Mouse (Mus musculus) limb, embryonic 11.5 days (tissue): ENCODE data around the gene Map3k7. TPM values are rescaled to one million over a fixed set of nuclear protein-coding genes. Genes with fewer than 3 reads are reported as not detected.
"Not testable (repeated sequence)": the region's sequence is repeated elsewhere in the genome, so short reads cannot be mapped to it uniquely, and the experiment has no call there.

Experiments used
- ATAC-seq: fragments of 200-750 bp; cut with Nextera tagmentation; 2 replicates; pipeline ENCODE4 v1.8.0; 2017; ENCODE audit warnings: low read depth; ENCODE audit not compliant: insufficient number of reproducible peaks, low FRiP score, low TSS enrichment
- DNase-seq: peaks from one replicate; pipeline ENCODE4 v3.0.0-alpha.2; 2015; ENCODE audit warnings: low spot score
- H3K27ac ChIP-seq: fragments of 300-500 bp; sonication (generic); replicated peaks from 2 replicates; pipeline ENCODE4 v1.5.1; 2014; ENCODE audit warnings: low read depth, mild to moderate bottlenecking, low read length
- H3K27me3 ChIP-seq: fragments of 300-500 bp; sonication (generic); 2 replicates; pipeline ENCODE4 v1.6.1; 2014; ENCODE audit warnings: mild to moderate bottlenecking, low read length, mixed read lengths; ENCODE audit not compliant: control insufficient read depth, insufficient read depth
- H3K36me3 ChIP-seq: fragments of 300-500 bp; sonication (generic); 2 replicates; pipeline ENCODE4 v1.6.1; 2014; ENCODE audit warnings: mild to moderate bottlenecking, low read length, moderate library complexity, mixed read lengths; ENCODE audit not compliant: control insufficient read depth, insufficient read depth
- H3K4me1 ChIP-seq: fragments of 300-500 bp; sonication (generic); 2 replicates; pipeline ENCODE4 v1.6.1; 2014; ENCODE audit warnings: low read length, mixed read lengths; ENCODE audit not compliant: control insufficient read depth, insufficient read depth
- H3K4me2 ChIP-seq: fragments of 300-500 bp; sonication (generic); 2 replicates; pipeline ENCODE4 v1.6.1; 2014; ENCODE audit warnings: low read depth, mild to moderate bottlenecking, moderate library complexity; ENCODE audit not compliant: severe bottlenecking
- H3K4me3 ChIP-seq: fragments of 300-500 bp; sonication (generic); 2 replicates; pipeline ENCODE4 v1.5.1; 2014; ENCODE audit warnings: low read depth, low read length
- H3K9ac ChIP-seq: fragments of 300-500 bp; sonication (generic); 2 replicates; pipeline ENCODE4 v1.6.1; 2014; ENCODE audit warnings: mild to moderate bottlenecking, low read length
- H3K9me3 ChIP-seq: fragments of 300-500 bp; sonication (generic); 2 replicates; pipeline ENCODE4 v1.6.1; 2016; ENCODE audit warnings: low read length; ENCODE audit not compliant: control insufficient read depth
- WGBS: fragments of 180-500 bp; shearing (Covaris S2); extraction: QIAGEN DNeasy Blood & Tissue Kit; methylation state at CpG from one replicate; pipeline ENCODE4 v1.1.7; 2014; 5-methylcytosine and 5-hydroxymethylcytosine counted together
- polyA plus RNA-seq: library from polyadenylated mRNA; unstranded; fragments of >200 nt; fragmentation: Nextera tagmentation; extraction: Ambion mirVana; gene quantifications from 2 replicates; pipeline ENCODE4 v1.2.1, GENCODE M21; 2014

The Map3k7 gene
- polyA plus RNA-seq, 1 experiment from 2014 or later, result 55.1 TPM

DNA sequence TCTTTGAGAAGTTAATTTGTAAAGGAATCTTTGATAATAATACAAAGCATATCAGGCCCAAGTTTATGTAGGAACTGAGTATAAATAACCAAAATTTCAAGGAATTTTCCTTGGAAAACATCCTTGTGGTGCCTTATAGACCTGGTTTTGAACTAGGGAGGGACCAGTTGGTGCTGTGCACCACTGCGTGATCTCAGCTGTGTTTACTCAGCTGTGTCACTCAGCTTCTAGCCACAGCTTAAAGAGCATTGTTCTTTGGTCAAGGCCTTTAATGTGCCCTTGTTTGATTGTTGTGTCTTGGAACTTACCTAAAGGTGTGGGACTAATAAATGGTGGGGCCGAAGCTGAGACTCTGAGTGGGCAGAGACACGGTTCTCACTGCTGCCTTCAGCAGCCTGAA lies 43.3 kb downstream of the Map3k7 start:
- peaks cover 16% of the 10 kb centered on the region; the same call in 1 of the 2 replicates for H3K36me3 ChIP-seq
- no peak for ATAC-seq
- no peaks in the 10 kb centered on the region for H3K4me1 ChIP-seq
- no peak overlapping the region for H3K4me3 ChIP-seq
- WGBS, result 70% methylated on average over 3 of the region's 3 CpGs
- H3K27me3 ChIP-seq, result no peaks in the 10 kb centered on the region
- H3K27ac ChIP-seq, result no peak overlapping the region
- H3K9me3 ChIP-seq, result no peaks in the 10 kb centered on the region
- no peak overlapping the region for H3K4me2 ChIP-seq
- H3K9ac ChIP-seq, result no peak overlapping the region
- DNase-seq, result no peak

DNA sequence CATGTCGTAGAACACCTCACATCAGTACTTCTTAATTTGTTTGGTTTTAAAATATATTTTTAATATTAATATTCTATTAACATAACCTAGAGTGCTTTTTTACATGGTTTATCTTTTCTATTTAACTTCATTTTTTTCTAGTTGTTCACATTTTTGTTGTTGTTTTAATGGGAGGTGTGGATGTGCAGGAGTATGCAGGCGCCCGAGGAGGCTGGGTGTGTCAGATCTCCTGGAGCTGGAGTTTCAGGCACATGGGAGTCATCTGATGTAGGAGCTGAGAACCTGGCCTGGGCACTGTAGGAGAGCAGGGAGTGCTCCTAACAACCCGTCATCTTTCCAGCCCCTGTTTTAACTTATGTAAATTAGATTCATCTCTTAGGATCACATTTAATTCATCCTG lies 44.2 kb downstream of the Map3k7 start:
- Histone ChIP-seq H3K4me1 (no peaks in the 10 kb centered on the region), H3K4me3 (no peak overlapping the region), H3K9me3 (no peaks in the 10 kb centered on the region), H3K9ac (no peak overlapping the region), H3K4me2 (no peak overlapping the region), H3K27me3 (no peaks in the 10 kb centered on the region), H3K27ac (no peak overlapping the region), H3K36me3 (peaks cover 18% of the 10 kb centered on the region; the same call in 1 of the 2 replicates)
- DNase-seq (no peak), ATAC-seq (no peak)
- 81% methylated on average over 4 of the region's 4 CpGs for WGBS

DNA sequence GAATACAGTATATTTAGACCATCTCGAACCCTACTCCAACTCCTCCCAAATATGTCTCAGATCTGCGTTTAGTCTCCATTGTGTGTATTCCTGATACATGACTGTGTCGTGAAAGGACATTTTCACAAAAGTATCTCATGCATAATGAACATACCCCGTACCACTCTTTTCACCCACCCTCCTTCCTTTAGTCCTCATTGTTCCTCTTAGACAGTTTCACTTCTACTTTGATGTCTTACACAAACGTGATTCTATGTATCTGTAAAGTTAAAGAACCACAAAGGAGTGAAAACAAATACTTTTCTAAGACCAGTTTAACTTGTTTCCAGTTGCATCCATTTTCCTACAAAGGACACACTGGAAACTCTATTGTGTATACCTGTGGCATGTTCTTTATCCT lies 46.9 kb downstream of the Map3k7 start:
- no peak for ATAC-seq
- WGBS, result 90% methylated on average over 5 of the region's 5 CpGs
- Histone ChIP-seq H3K9ac (no peak overlapping the region), H3K27me3 (no peaks in the 10 kb centered on the region), H3K4me3 (no peak overlapping the region), H3K4me1 (no peaks in the 10 kb centered on the region), H3K4me2 (no peak overlapping the region), H3K9me3 (no peaks in the 10 kb centered on the region), H3K27ac (no peak overlapping the region), H3K36me3 (peaks cover 14% of the 10 kb centered on the region; the same call in 1 of the 2 replicates)
- no peak for DNase-seq

DNA sequence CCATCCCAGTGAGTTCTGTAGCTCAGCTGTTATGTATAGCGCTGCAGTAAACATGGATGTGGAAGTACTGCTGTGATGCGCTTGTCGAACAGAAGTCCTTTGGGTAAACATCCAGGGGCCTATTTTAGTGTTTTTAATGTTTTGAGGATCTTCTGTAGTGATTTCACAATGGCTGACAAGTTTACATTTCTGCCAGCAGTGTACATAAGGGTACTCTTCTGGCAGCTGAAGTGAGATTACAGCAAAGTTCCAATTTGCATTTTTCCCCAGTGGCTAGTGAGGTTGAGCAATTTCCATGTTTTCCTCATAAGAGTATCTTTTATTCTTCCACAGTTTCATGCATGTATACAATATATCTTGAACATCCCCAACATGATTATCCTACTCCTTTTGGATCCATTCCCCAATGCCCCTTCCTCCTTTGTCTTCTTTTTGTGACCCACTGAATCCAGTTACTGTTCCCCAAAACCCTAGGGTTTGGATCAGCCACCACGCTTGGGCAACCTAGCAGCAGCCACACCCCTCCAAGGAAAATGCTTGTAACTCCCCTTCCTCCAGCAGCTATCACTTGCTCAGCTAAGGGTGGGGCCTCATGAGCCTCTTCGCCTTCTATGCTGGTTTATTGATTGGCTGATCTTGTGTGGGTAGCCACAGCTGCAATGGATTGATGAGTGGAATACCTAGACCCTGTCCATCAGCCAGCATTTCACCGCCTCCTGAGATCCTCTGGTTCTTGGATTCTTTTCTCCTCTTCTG lies 47.5 kb downstream of the Map3k7 start:
- Histone ChIP-seq H3K36me3 (peaks cover 18% of the 10 kb centered on the region; the same call in 1 of the 2 replicates), H3K9ac (no peak overlapping the region), H3K9me3 (no peaks in the 10 kb centered on the region), H3K4me3 (no peak overlapping the region), H3K4me1 (no peaks in the 10 kb centered on the region), H3K4me2 (no peak overlapping the region), H3K27me3 (no peaks in the 10 kb centered on the region), H3K27ac (no peak overlapping the region)
- 93% methylated on average over 6 of the region's 6 CpGs for WGBS
- DNase-seq, result no peak
- no peak for ATAC-seq

- H3K27me3 ChIP-seq, result no peaks in the 10 kb centered on the region
- no peak overlapping the region for H3K27ac ChIP-seq
- no peak for DNase-seq
- H3K4me1 ChIP-seq, result no peaks in the 10 kb centered on the region
- no peaks in the 10 kb centered on the region for H3K9me3 ChIP-seq
- no peak overlapping the region for H3K4me2 ChIP-seq
- ATAC-seq, result no peak
- WGBS, result 80% methylated on average over 3 of the region's 3 CpGs
- H3K9ac ChIP-seq, result no peak overlapping the region
- H3K36me3 ChIP-seq, result peaks cover 15% of the 10 kb centered on the region
- no peak overlapping the region for H3K4me3 ChIP-seq
Measured at GRCm38 (mm10) chr4:32021131-32021530, 57.2 kb downstream of the Map3k7 start.

- Histone ChIP-seq H3K9me3 (no peaks in the 10 kb centered on the region), H3K9ac (no peak overlapping the region), H3K4me2 (no peak overlapping the region), H3K36me3 (peaks cover 12% of the 10 kb centered on the region), H3K4me3 (no peak overlapping the region), H3K4me1 (no peaks in the 10 kb centered on the region), H3K27me3 (no peaks in the 10 kb centered on the region), H3K27ac (no peak overlapping the region)
- no peak for ATAC-seq
- 96% methylated on average over 6 of the region's 6 CpGs for WGBS
- no peak for DNase-seq
Measured at GRCm38 (mm10) chr4:32022321-32022720, 58.4 kb downstream of the Map3k7 start.

GRCm38 (mm10) chr4:32024170-32024569 lies 60.3 kb downstream of the Map3k7 start:
- DNase-seq, H3K4me3 ChIP-seq: not testable (repeated sequence)

DNA sequence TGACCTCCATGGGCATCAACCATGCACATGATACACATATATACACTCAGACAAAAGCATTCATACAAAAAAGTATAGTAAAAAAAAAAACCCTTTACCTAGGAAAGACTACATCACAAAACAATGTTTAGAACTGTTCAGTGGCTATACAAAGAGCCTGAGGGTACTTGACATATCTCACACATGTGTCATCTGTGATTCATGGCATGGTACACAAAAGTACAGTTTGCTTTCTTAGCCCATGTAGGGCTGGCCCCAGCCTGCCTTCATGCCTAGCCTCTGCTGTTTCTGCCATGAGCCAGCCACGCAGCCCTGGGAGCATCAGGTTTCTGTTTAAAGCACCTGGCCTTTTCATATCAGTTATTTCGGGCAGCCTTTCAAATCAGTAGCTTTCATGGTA lies 61.2 kb downstream of the Map3k7 start:
- Histone ChIP-seq H3K9me3 (no peaks in the 10 kb centered on the region), H3K27me3 (no peaks in the 10 kb centered on the region), H3K36me3 (peaks cover 11% of the 10 kb centered on the region), H3K4me1 (no peaks in the 10 kb centered on the region), H3K9ac (no peak overlapping the region), H3K4me3 (no peak overlapping the region), H3K4me2 (no peak overlapping the region), H3K27ac (no peak overlapping the region)
- ATAC-seq (no peak), DNase-seq (no peak)
- 91% methylated on average over 2 of the region's 2 CpGs for WGBS

More at GRCm38 (mm10) chr4:32024170-32024569, 60.3 kb downstream of the Map3k7 start:
- H3K27ac ChIP-seq, H3K9me3 ChIP-seq, H3K4me2 ChIP-seq, H3K4me1 ChIP-seq, H3K9ac ChIP-seq, ATAC-seq, H3K27me3 ChIP-seq: not testable (repeated sequence)
- H3K36me3 ChIP-seq, result peaks cover 11% of the 10 kb centered on the region
- 83% methylated on average over 2 of the region's 2 CpGs for WGBS

DNA sequence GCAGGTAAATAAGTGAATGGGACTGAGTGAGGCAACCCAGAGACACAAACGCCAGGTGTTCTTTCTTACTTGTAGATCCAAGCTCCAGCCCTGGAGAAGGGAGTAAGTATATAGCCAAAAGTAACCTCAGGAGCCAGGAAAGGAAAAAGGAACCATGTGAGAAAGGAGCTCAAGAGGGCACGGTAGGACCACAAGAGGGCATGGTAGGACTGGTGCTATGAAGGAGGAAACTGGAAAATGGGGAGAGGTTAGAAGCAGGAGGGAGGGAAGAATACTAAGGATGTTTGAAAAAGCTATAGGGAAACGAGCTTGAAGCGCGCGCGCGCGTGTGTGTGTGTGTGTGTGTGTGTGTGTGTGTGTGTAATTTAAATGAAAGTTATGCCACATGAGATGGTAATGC lies 63.2 kb downstream of the Map3k7 start:
- no peak for ATAC-seq
- Histone ChIP-seq H3K4me3 (no peak overlapping the region), H3K27me3 (no peaks in the 10 kb centered on the region), H3K36me3 (peaks cover 8% of the 10 kb centered on the region), H3K4me1 (no peaks in the 10 kb centered on the region), H3K27ac (no peak overlapping the region), H3K9me3 (no peaks in the 10 kb centered on the region), H3K9ac (no peak overlapping the region), H3K4me2 (no peak overlapping the region)
- 93% methylated on average over 9 of the region's 9 CpGs for WGBS
- no peak for DNase-seq
